In genomic region chr11:97766154-97766881, GRCm38 (mm10) we compare ENCODE assay signal across 7 mouse cellular contexts. TPM values are rescaled to one million over a fixed set of nuclear protein-coding genes. Genes with fewer than 3 reads are reported as not detected.
DNase-seq lines count a peak whose midpoint lies in the region; ATAC-seq and TF ChIP-seq lines count a peak whose summit lies in the region.

Gene Cwc25 (minus strand): TSS chr11:97766556.

- H3K27me3 ChIP-seq in embryonic facial prominence, embryonic 10.5 days (replicated peaks; ENCODE audit: low read depth, poor library complexity, severe bottlenecking), result no peaks in the 10 kb centered on the region
- H3K27me3 ChIP-seq in intestine, postnatal 0 days (replicated peaks; ENCODE audit: control insufficient read depth, insufficient read depth, low read length), result no peaks in the 10 kb centered on the region
- no peaks in the 10 kb centered on the region for H3K27me3 ChIP-seq in midbrain, embryonic 12.5 days
- no peaks in the 10 kb centered on the region for H3K27me3 ChIP-seq in small intestine, adult 2 months (ENCODE audit: control insufficient read depth, insufficient read depth, low read length)

- H3K9ac ChIP-seq in intestine, postnatal 0 days (ENCODE audit: low read depth, low read length), result peak within 1 kb of the TSS; percentile 75
- H3K9ac ChIP-seq in midbrain, embryonic 12.5 days (replicated peaks), result peak within 1 kb of the TSS; percentile 98

- H3K9me3 ChIP-seq in embryonic facial prominence, embryonic 10.5 days, result no peaks in the 10 kb centered on the region
- H3K9me3 ChIP-seq in intestine, postnatal 0 days (ENCODE audit: control insufficient read depth), result no peaks in the 10 kb centered on the region
- H3K9me3 ChIP-seq in midbrain, embryonic 12.5 days, result no peaks in the 10 kb centered on the region

- peak; percentile 89 for ATAC-seq in intestine, postnatal 0 days
- peak; percentile 89 for ATAC-seq in midbrain, embryonic 12.5 days (ENCODE audit: low FRiP score, low read depth)

- no peak for TF ChIP-seq CTCF in intestine, postnatal 0 days (IDR thresholded peaks at IDR 0.05; ENCODE audit: low read depth)
- no peak for TF ChIP-seq CTCF in small intestine, adult 2 months (IDR thresholded peaks at IDR 0.05; ENCODE audit: extremely low read depth, insufficient read length, insufficient replicate concordance, low read depth, low read length)

- peak within 1 kb of the TSS; percentile 77 for H3K4me3 ChIP-seq in embryonic facial prominence, embryonic 10.5 days
- peak within 1 kb of the TSS; percentile 78 for H3K4me3 ChIP-seq in intestine, postnatal 0 days (ENCODE audit: low read depth, low read length)
- H3K4me3 ChIP-seq in midbrain, embryonic 12.5 days, result peak within 1 kb of the TSS; percentile 95
- peak within 1 kb of the TSS; percentile 95 for H3K4me3 ChIP-seq in small intestine, adult 2 months (ENCODE audit: low read depth, low read length)

- peaks cover 13% of the 10 kb centered on the region for H3K4me1 ChIP-seq in embryonic facial prominence, embryonic 10.5 days
- no peaks in the 10 kb centered on the region for H3K4me1 ChIP-seq in intestine, postnatal 0 days (replicated peaks; ENCODE audit: control insufficient read depth, insufficient read depth, low read length)
- peaks cover 18% of the 10 kb centered on the region for H3K4me1 ChIP-seq in midbrain, embryonic 12.5 days
- H3K4me1 ChIP-seq in small intestine, adult 2 months (ENCODE audit: control insufficient read depth, insufficient read depth, insufficient read length, low read length), result peaks cover 6% of the 10 kb centered on the region

- TF ChIP-seq POLR2A in small intestine, adult 2 months (IDR thresholded peaks at IDR 0.05; ENCODE audit: low read depth, low read length), result peak; percentile 79

- peak; percentile 97 for DNase-seq in adrenal gland, postnatal 10 days
- DNase-seq in embryonic facial prominence, embryonic 10.5 days (ENCODE audit: low spot score), result peak; percentile 93
- peak; percentile 73 for DNase-seq in gonadal fat pad, adult 2 months (ENCODE audit: low read depth)
- peak; percentile 94 for DNase-seq in left cerebral cortex, postnatal 4 days

- peak within 1 kb of the TSS; percentile 61 for H3K4me2 ChIP-seq in intestine, postnatal 0 days (replicated peaks; ENCODE audit: low read depth)
- peak within 1 kb of the TSS; percentile 88 for H3K4me2 ChIP-seq in midbrain, embryonic 12.5 days (replicated peaks)

- peak within 1 kb of the TSS; percentile 85 for H3K27ac ChIP-seq in embryonic facial prominence, embryonic 10.5 days (replicated peaks)
- peak within 1 kb of the TSS; percentile 79 for H3K27ac ChIP-seq in intestine, postnatal 0 days (ENCODE audit: low read depth, low read length)
- H3K27ac ChIP-seq in midbrain, embryonic 12.5 days (replicated peaks), result peak within 1 kb of the TSS; percentile 88
- H3K27ac ChIP-seq in small intestine, adult 2 months (ENCODE audit: insufficient read depth, low read depth, low read length), result peak within 1 kb of the TSS; percentile 85

- H3K36me3 ChIP-seq in embryonic facial prominence, embryonic 10.5 days (replicated peaks), result peaks cover 32% of the 10 kb centered on the region
- peaks cover 24% of the 10 kb centered on the region for H3K36me3 ChIP-seq in intestine, postnatal 0 days (ENCODE audit: control insufficient read depth, insufficient read depth)
- peaks cover 23% of the 10 kb centered on the region for H3K36me3 ChIP-seq in midbrain, embryonic 12.5 days
- peaks cover 16% of the 10 kb centered on the region for H3K36me3 ChIP-seq in small intestine, adult 2 months (ENCODE audit: control insufficient read depth, insufficient read depth, low read length)

- intact Hi-C loops in left cerebral cortex, postnatal 4 days (cut with DNase I), result no loop called here

- WGBS in embryonic facial prominence, embryonic 10.5 days, result 1% methylated on average over 38 of the region's 38 CpGs
- under 1% methylated on average over 38 of the region's 38 CpGs for WGBS in intestine, postnatal 0 days
- under 1% methylated on average over 38 of the region's 38 CpGs for WGBS in midbrain, embryonic 12.5 days
- under 1% methylated on average over 38 of the region's 38 CpGs for WGBS in small intestine, adult 2 months

RNA-seq across cellular contexts. Expression of gene Cwc25, which starts in this region (rescaled TPM):
- total RNA-seq in adrenal gland, postnatal 10 days (2021), result 10 to 100 TPM; 19.9 to 20.0 TPM
- polyA plus RNA-seq in embryonic facial prominence, embryonic 10.5 days (2016; fragmentation: Nextera tagmentation; extraction: Ambion mirVana), result 22.0 and 24.2 TPM in 2 replicates
- polyA plus RNA-seq in gonadal fat pad, adult 2 months (2012; rRNA removed), result 8.3 and 8.7 TPM in 2 replicates
- 8.5 and 9.8 TPM in 2 replicates for polyA plus RNA-seq in intestine, postnatal 0 days (2015; fragmentation: Nextera tagmentation; extraction: Ambion mirVana)
- total RNA-seq in left cerebral cortex, postnatal 4 days (2021), result 10 to 100 TPM; 17.6 to 20.4 TPM
- 22.3 and 24.4 TPM in 2 replicates for polyA plus RNA-seq in midbrain, embryonic 12.5 days (2016; fragmentation: Nextera tagmentation; extraction: Ambion mirVana)
- polyA plus RNA-seq in small intestine, adult 2 months (2012; rRNA removed), result 1.7 and 3.7 TPM in 2 replicates

Comparison
In these comparisons a context has a peak if more than half of its experiments do, and no peak if none do; other contexts are left out.
1. Peak in every context shown above with its lines: DNase-seq, ATAC-seq, H3K4me3 ChIP-seq and H3K27ac ChIP-seq.